Mouse (Mus musculus): ENCODE results near the gene Cracr2a. TPM values are rescaled to one million over a fixed set of nuclear protein-coding genes. Genes with fewer than 3 reads are reported as not detected.
A peak's percentile ranks its signal among the peaks of the same experiment; 100 is the strongest.

The Cracr2a gene
- polyA plus RNA-seq, 1 experiment = 15.4 TPM

- WGBS = 38% methylated on average over 18 of the region's 18 CpGs
- peak; percentile 45; the same call in 1 of the 2 replicates for TF ChIP-seq CTCF (IDR thresholded peaks at IDR 0.05; ENCODE audit: control insufficient read depth, insufficient read depth, low read length)
- no peak for TF ChIP-seq POLR2A (IDR thresholded peaks at IDR 0.05; ENCODE audit: borderline replicate concordance, control insufficient read depth, low read depth, low read length)
Observed at GRCm38 (mm10) chr6:127541617-127542374, 19.3 kb upstream of the Cracr2a start.

DNA sequence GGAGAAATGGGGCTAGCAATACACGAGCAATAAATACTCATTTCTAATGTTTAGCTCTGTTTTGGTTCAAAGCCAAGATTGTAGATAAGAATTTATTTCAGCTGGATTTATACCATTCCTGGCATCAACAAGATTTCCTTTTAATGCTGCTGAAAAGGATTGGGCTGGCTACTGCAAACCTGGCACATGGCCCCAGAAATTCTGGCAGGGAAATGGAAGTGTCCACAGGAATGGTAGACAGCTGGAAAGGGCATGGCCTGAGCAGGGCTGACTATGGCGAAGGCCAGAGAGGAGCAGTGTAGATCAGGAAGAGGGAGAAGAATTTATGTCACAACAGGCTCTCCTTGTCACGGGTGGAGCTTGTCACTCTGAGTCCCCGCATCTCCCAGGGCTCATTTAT lies 14.5 kb upstream of the Cracr2a start:
- Histone ChIP-seq H3K4me1 (ENCODE audit: control insufficient read depth, insufficient read depth, low read length) (no peaks in the 10 kb centered on the region; the same call in 1 of the 2 replicates), H3K27ac (ENCODE audit: control insufficient read depth, insufficient read depth, low read depth, low read length, poor library complexity) (no peak overlapping the region), H3K4me3 (replicated peaks; ENCODE audit: control insufficient read depth, low read depth, low read length) (no peak overlapping the region)
- WGBS = 70% methylated on average over 4 of the region's 4 CpGs
- TF ChIP-seq CTCF (IDR thresholded peaks at IDR 0.05; ENCODE audit: control insufficient read depth, insufficient read depth, low read length) = no peak
- no peak for TF ChIP-seq POLR2A (IDR thresholded peaks at IDR 0.05; ENCODE audit: borderline replicate concordance, control insufficient read depth, low read depth, low read length)

More at GRCm38 (mm10) chr6:127541617-127542374, 19.3 kb upstream of the Cracr2a start:
- no peak overlapping the region for H3K27ac ChIP-seq (ENCODE audit: control insufficient read depth, insufficient read depth, low read depth, low read length, poor library complexity)
- no peak overlapping the region for H3K4me3 ChIP-seq (replicated peaks; ENCODE audit: control insufficient read depth, low read depth, low read length)
- no peaks in the 10 kb centered on the region; the same call in 1 of the 2 replicates for H3K4me1 ChIP-seq (ENCODE audit: control insufficient read depth, insufficient read depth, low read length)

GRCm38 (mm10) chr6:127552940-127553339 lies 8.2 kb upstream of the Cracr2a start:
- 77% methylated on average over 4 of the region's 4 CpGs for WGBS
- H3K4me1 ChIP-seq (ENCODE audit: control insufficient read depth, insufficient read depth, low read length) = no peaks in the 10 kb centered on the region
- H3K27ac ChIP-seq (ENCODE audit: control insufficient read depth, insufficient read depth, low read depth, low read length, poor library complexity) = no peak overlapping the region
- TF ChIP-seq POLR2A (IDR thresholded peaks at IDR 0.05; ENCODE audit: borderline replicate concordance, control insufficient read depth, low read depth, low read length) = no peak
- no peak for TF ChIP-seq CTCF (IDR thresholded peaks at IDR 0.05; ENCODE audit: control insufficient read depth, insufficient read depth, low read length)
- H3K4me3 ChIP-seq (replicated peaks; ENCODE audit: control insufficient read depth, low read depth, low read length) = no peak overlapping the region

DNA sequence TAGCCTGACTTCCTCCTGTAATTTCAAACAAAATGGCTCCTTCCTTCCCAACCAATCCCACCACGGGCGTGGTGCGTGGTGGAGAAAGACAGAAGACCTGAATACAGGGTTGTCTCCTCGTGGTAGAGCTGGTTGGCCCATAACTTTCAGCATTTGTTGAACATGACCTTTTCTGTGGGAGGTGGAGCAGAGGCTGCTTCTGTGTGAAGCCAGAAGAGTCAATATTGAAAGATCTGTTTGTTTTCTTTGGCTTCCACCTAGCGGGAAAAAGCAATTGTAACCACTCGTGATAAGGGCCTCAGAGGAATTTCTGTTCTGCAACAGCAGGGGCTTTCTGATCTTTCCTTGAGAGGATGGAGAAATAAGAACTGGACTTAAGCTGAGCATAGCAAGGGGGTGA lies 5.6 kb upstream of the Cracr2a start:
- Histone ChIP-seq H3K4me3 (replicated peaks; ENCODE audit: control insufficient read depth, low read depth, low read length) (no peak overlapping the region), H3K4me1 (ENCODE audit: control insufficient read depth, insufficient read depth, low read length) (no peaks in the 10 kb centered on the region), H3K27ac (ENCODE audit: control insufficient read depth, insufficient read depth, low read depth, low read length, poor library complexity) (no peak overlapping the region)
- TF ChIP-seq CTCF (IDR thresholded peaks at IDR 0.05; ENCODE audit: control insufficient read depth, insufficient read depth, low read length) = no peak
- TF ChIP-seq POLR2A (IDR thresholded peaks at IDR 0.05; ENCODE audit: borderline replicate concordance, control insufficient read depth, low read depth, low read length) = no peak
- WGBS = 69% methylated on average over 6 of the region's 6 CpGs

GRCm38 (mm10) chr6:127560872-127561230 lies 287 bp upstream of the Cracr2a start:
- Histone ChIP-seq H3K4me1 (ENCODE audit: control insufficient read depth, insufficient read depth, low read length) (peaks cover 7% of the 10 kb centered on the region; the same call in 1 of the 2 replicates), H3K4me3 (replicated peaks; ENCODE audit: control insufficient read depth, low read depth, low read length) (peak overlapping the region; percentile 79), H3K27ac (ENCODE audit: control insufficient read depth, insufficient read depth, low read depth, low read length, poor library complexity) (peak overlapping the region; percentile 40)
- TF ChIP-seq CTCF (IDR thresholded peaks at IDR 0.05; ENCODE audit: control insufficient read depth, insufficient read depth, low read length) (no peak), POLR2A (IDR thresholded peaks at IDR 0.05; ENCODE audit: borderline replicate concordance, control insufficient read depth, low read depth, low read length) (no peak)
- 21% methylated on average over 7 of the region's 7 CpGs for WGBS

GRCm38 (mm10) chr6:127563511-127563910 lies 2.4 kb downstream of the Cracr2a start:
- Histone ChIP-seq H3K4me3 (replicated peaks; ENCODE audit: control insufficient read depth, low read depth, low read length) (no peak overlapping the region), H3K4me1 (ENCODE audit: control insufficient read depth, insufficient read depth, low read length) (peaks cover 8% of the 10 kb centered on the region; the same call in 1 of the 2 replicates), H3K27ac (ENCODE audit: control insufficient read depth, insufficient read depth, low read depth, low read length, poor library complexity) (no peak overlapping the region)
- WGBS = 62% methylated on average over 4 of the region's 4 CpGs
- no peak for TF ChIP-seq CTCF (IDR thresholded peaks at IDR 0.05; ENCODE audit: control insufficient read depth, insufficient read depth, low read length)
- no peak for TF ChIP-seq POLR2A (IDR thresholded peaks at IDR 0.05; ENCODE audit: borderline replicate concordance, control insufficient read depth, low read depth, low read length)

DNA sequence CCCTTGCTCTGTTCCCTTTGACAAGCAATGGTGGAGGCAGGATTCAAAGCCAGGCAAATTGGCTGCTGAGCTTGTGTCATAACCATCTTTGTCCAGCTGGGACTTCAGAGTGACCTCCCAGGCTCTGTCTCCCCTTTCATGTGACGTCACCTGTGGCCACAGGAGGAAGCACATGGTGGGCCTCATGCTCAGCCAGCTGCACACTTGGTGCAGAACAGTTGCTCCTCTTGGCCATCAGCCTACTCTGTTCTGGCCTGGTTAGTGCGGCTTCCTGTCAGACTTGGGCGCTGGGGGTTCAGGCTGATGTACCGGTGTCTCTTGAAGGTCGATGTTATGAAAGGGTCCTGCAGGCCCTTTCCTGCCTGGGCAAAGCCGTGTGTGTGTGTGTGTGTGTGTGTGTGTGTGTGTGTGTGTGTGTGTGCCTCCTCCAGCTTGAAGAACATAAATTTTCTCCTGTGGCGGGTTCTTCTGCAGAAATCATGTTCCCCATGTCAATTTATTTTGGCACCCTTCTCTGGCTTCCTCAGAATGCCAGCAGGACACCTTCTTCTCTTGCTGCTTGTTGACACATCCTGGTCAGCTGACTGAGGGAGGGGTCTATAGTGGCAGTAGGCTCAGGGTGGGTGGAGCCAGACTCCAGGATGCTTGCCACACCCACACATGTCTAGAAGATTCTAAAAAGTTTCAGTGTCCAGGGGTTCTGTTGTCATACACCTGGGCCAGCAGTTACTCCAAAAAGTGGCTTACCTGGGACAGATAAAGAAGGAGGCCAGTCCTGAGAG lies 5.0 kb downstream of the Cracr2a start:
- no peak for TF ChIP-seq CTCF (IDR thresholded peaks at IDR 0.05; ENCODE audit: control insufficient read depth, insufficient read depth, low read length)
- H3K4me3 ChIP-seq (replicated peaks; ENCODE audit: control insufficient read depth, low read depth, low read length) = no peak overlapping the region
- H3K4me1 ChIP-seq (ENCODE audit: control insufficient read depth, insufficient read depth, low read length) = peaks cover 11% of the 10 kb centered on the region; the same call in 1 of the 2 replicates
- H3K27ac ChIP-seq (ENCODE audit: control insufficient read depth, insufficient read depth, low read depth, low read length, poor library complexity) = peak overlapping the region; percentile 10; the same call in 1 of the 2 replicates
- WGBS = 9% methylated on average over 7 of the region's 7 CpGs

GRCm38 (mm10) chr6:127571849-127572550 lies 10.9 kb downstream of the Cracr2a start:
- Histone ChIP-seq H3K27ac (ENCODE audit: control insufficient read depth, insufficient read depth, low read depth, low read length, poor library complexity) (no peak overlapping the region), H3K4me3 (replicated peaks; ENCODE audit: control insufficient read depth, low read depth, low read length) (no peak overlapping the region), H3K4me1 (ENCODE audit: control insufficient read depth, insufficient read depth, low read length) (peaks cover 7% of the 10 kb centered on the region; the same call in 1 of the 2 replicates)
- WGBS = 85% methylated on average over 8 of the region's 8 CpGs
- no peak for TF ChIP-seq CTCF (IDR thresholded peaks at IDR 0.05; ENCODE audit: control insufficient read depth, insufficient read depth, low read length)
- no peak for TF ChIP-seq POLR2A (IDR thresholded peaks at IDR 0.05; ENCODE audit: borderline replicate concordance, control insufficient read depth, low read depth, low read length)

All from bone marrow, adult 2 months (tissue).